Mouse (Mus musculus): ENCODE data around the gene Haus6. TPM values are rescaled to one million over a fixed set of nuclear protein-coding genes. Genes with fewer than 3 reads are reported as not detected.

The Haus6 gene
- total RNA-seq, 1 experiment from 2014 or later: 39.3 TPM

Other genes starting within 250 kb of the Haus6 start
- gene Saxo1, start 53.7 kb downstream of the Haus6 start, total RNA-seq (2017): not detected in 2 replicates
- gene Rraga, start 36.4 kb downstream of the Haus6 start, total RNA-seq (2017): 13.5 and 14.3 TPM in 2 replicates
- 55.0 and 80.2 TPM in 2 replicates for gene Plin2, start 58.0 kb upstream of the Haus6 start, total RNA-seq (2017)
- 29.9 and 31.7 TPM in 2 replicates for gene Dennd4c, start 136.5 kb upstream of the Haus6 start, total RNA-seq (2017)
- 1,695 and 1,764 TPM in 2 replicates for gene Rps6, start 245.4 kb upstream of the Haus6 start, total RNA-seq (2017)